Mouse (Mus musculus) testis, adult 2 months (tissue): Measurements from ENCODE around the gene Mas1.

Source experiments
- CTCF ChIP-seq: fragments of 200-500 bp; IDR thresholded peaks from 2 replicates; pipeline ENCODE4 v1.5.1; 2012; ENCODE audit warnings: low read depth, mild to moderate bottlenecking, inconsistent platforms, low read length, moderate library complexity; ENCODE audit not compliant: control insufficient read depth, insufficient read depth, insufficient replicate concordance
- POLR2A ChIP-seq: fragments of 200-500 bp; IDR thresholded peaks from 2 replicates; pipeline ENCODE4 v1.6.1; 2012; ENCODE audit warnings: low read depth, mild to moderate bottlenecking, inconsistent platforms, low read length, moderate library complexity; ENCODE audit not compliant: control insufficient read depth

DNA sequence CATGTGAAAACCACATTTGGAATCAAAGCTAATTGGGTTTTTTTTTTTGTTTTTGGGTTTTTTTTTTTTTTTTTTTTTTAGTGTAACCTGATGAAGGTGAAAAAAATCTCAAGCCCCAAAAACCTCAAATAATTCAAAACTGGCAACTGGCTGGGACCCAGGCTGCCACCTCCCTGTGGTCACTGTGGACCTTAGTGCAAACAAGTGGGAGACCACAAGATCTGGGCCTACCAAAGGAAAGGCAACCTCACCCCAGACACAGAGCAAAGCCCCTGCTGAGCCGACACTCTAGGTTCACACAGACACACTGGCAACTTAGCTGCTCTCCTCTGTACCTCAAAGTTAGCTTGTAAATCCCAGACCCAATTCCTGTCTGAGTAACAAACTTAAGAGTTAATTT is 36.4 kb upstream of the Mas1 start:
- no peak for TF ChIP-seq CTCF
- no peak for TF ChIP-seq POLR2A
